Mouse (Mus musculus) hematopoietic stem cell, adult 5-6 weeks (primary cell): ENCODE results near the gene Izumo4. TPM values are rescaled to one million over a fixed set of nuclear protein-coding genes. Genes with fewer than 3 reads are reported as not detected.

Experiments used
- ATAC-seq, 2 experiments: fragments of 125-278 bp in 1 of 2; replicated peaks in 1 of 2; 2 replicates each; pipeline ENCODE4 v1.8.0; 2016 to 2017; ENCODE audit warnings: inconsistent platforms in 2 of 2, mild to moderate bottlenecking in 2 of 2, moderate number of reproducible peaks in 2 of 2, low read depth in 1 of 2, moderate TSS enrichment in 1 of 2; ENCODE audit not compliant: low FRiP score in 2 of 2, poor library complexity in 2 of 2, severe bottlenecking in 2 of 2, insufficient read depth in 1 of 2, low TSS enrichment in 1 of 2
- total RNA-seq: library from RNA; stranded (forward); fragments of 172-1452, 232-1000 nt; gene quantifications from 2 replicates; pipeline ENCODE4 v1.2.3, GENCODE M21; 2017

The Izumo4 gene
- total RNA-seq, result 9.5 and 10.4 TPM in 2 replicates

- ATAC-seq, result peak; percentile 81 to 90
Measured at GRCm38 (mm10) chr10:80701721-80702535, at the start of gene Izumo4, which contains the start of gene Mob3a. Gene Izumo4, plus strand, starts transcription at chr10:80702184. Gene Mob3a, minus strand, starts transcription at chr10:80701977.

- ATAC-seq, result no peak
Measured at GRCm38 (mm10) chr10:80653156-80653720, 48.7 kb upstream of the Izumo4 start.

GRCm38 (mm10) chr10:80654866-80655265 is 47.1 kb upstream of the Izumo4 start:
- ATAC-seq, result no peak

GRCm38 (mm10) chr10:80655406-80656129 is 46.4 kb upstream of the Izumo4 start:
- ATAC-seq, result no peak

GRCm38 (mm10) chr10:80656130-80656862 is 45.7 kb upstream of the Izumo4 start:
- peak; percentile 76 to 77 for ATAC-seq

- ATAC-seq, result no peak
Measured at GRCm38 (mm10) chr10:80656863-80657623, 44.9 kb upstream of the Izumo4 start, which contains the start of gene Btbd2. Gene Btbd2, minus strand, starts transcription at chr10:80657071.

- no peak for ATAC-seq
Measured at GRCm38 (mm10) chr10:80658194-80658840, 43.7 kb upstream of the Izumo4 start.

- ATAC-seq, result peak; percentile 24 to 49; a peak in 2 of 4 replicates
Measured at GRCm38 (mm10) chr10:80658841-80659202, 43.2 kb upstream of the Izumo4 start.

GRCm38 (mm10) chr10:80659213-80659612 is 42.8 kb upstream of the Izumo4 start:
- 0 out of 4 replicates have a peak, but pooled peaks of 1 of the 2 experiments have one; percentile 50 for ATAC-seq

GRCm38 (mm10) chr10:80661149-80661548 is 40.8 kb upstream of the Izumo4 start:
- ATAC-seq, result no peak

GRCm38 (mm10) chr10:80663485-80664196 is 38.3 kb upstream of the Izumo4 start:
- no peak for ATAC-seq

GRCm38 (mm10) chr10:80664197-80665015 is 37.6 kb upstream of the Izumo4 start:
- peak; percentile 37 to 56 for ATAC-seq

- 0 out of 4 replicates have a peak, but pooled peaks of 1 of the 2 experiments have one; percentile 5 for ATAC-seq
Measured at GRCm38 (mm10) chr10:80665016-80665380, 37.0 kb upstream of the Izumo4 start.

GRCm38 (mm10) chr10:80665459-80665858 is 36.5 kb upstream of the Izumo4 start:
- no peak for ATAC-seq
